Mouse (Mus musculus): ENCODE measurements around the gene Slc44a3. TPM values are rescaled to one million over a fixed set of nuclear protein-coding genes. Genes with fewer than 3 reads are reported as not detected.

Gene Slc44a3
- 95.5 TPM for polyA plus RNA-seq (2014; fragmentation: Illumina TruSeq; extraction: RNeasy Lipid Tissue Mini Kit (QIAGEN cat#74804); ENCODE audit: low replicate concordance)

GRCm38 (mm10) chr3:121532176-121532575, at the start of gene Slc44a3:
Gene Slc44a3 (minus strand): TSS chr3:121532404.

GRCm38 (mm10) chr3:121425861-121426620, 106.2 kb downstream of the Slc44a3 start, which contains the start of gene Cnn3:
Gene Cnn3 (plus strand): TSS chr3:121426497.

Other genes with a start within 250 kb of the Slc44a3 start
- 27.1 TPM for gene Tmem56, start 249.3 kb downstream of the Slc44a3 start, polyA plus RNA-seq (2014; fragmentation: Illumina TruSeq; extraction: RNeasy Lipid Tissue Mini Kit (QIAGEN cat#74804); ENCODE audit: low replicate concordance)
- gene Alg14, start 240.6 kb downstream of the Slc44a3 start, polyA plus RNA-seq (2014; fragmentation: Illumina TruSeq; extraction: RNeasy Lipid Tissue Mini Kit (QIAGEN cat#74804); ENCODE audit: low replicate concordance) = 21.5 TPM
- gene Cnn3, start 105.9 kb downstream of the Slc44a3 start, polyA plus RNA-seq (2014; fragmentation: Illumina TruSeq; extraction: RNeasy Lipid Tissue Mini Kit (QIAGEN cat#74804); ENCODE audit: low replicate concordance) = 85.6 TPM
- gene 4930432M17Rik, start 138.4 kb upstream of the Slc44a3 start, polyA plus RNA-seq (2014; fragmentation: Illumina TruSeq; extraction: RNeasy Lipid Tissue Mini Kit (QIAGEN cat#74804); ENCODE audit: low replicate concordance) = not detected
- gene F3, start 191.1 kb upstream of the Slc44a3 start, polyA plus RNA-seq (2014; fragmentation: Illumina TruSeq; extraction: RNeasy Lipid Tissue Mini Kit (QIAGEN cat#74804); ENCODE audit: low replicate concordance) = 29.7 TPM

Measured in small intestine, adult 10 weeks (tissue).